Mouse (Mus musculus) forebrain, embryonic 15.5 days (tissue): Measurements from ENCODE around the gene Tjap1. TPM values are rescaled to one million over a fixed set of nuclear protein-coding genes. Genes with fewer than 3 reads are reported as not detected.

Experiments
- ATAC-seq: fragments of 200-750 bp; cut with Nextera tagmentation; replicated peaks from 2 replicates; pipeline ENCODE4 v1.8.0; 2017; ENCODE audit warnings: mild to moderate bottlenecking, moderate TSS enrichment, moderate library complexity
- H3K27ac ChIP-seq: fragments of 300-500 bp; sonication (generic); replicated peaks from 2 replicates; pipeline ENCODE4 v1.5.1; 2015; ENCODE audit warnings: mild to moderate bottlenecking, inconsistent platforms
- H3K27me3 ChIP-seq: fragments of 300-500 bp; sonication (generic); 2 replicates; pipeline ENCODE4 v1.6.1; 2015; ENCODE audit warnings: inconsistent platforms
- H3K36me3 ChIP-seq: fragments of 300-500 bp; sonication (generic); 2 replicates; pipeline ENCODE4 v1.6.1; 2015; ENCODE audit warnings: mild to moderate bottlenecking, inconsistent platforms
- H3K4me1 ChIP-seq: fragments of 300-500 bp; sonication (generic); 2 replicates; pipeline ENCODE4 v1.6.1; 2015; ENCODE audit warnings: inconsistent platforms
- H3K4me2 ChIP-seq: fragments of 300-500 bp; sonication (generic); replicated peaks from 2 replicates; pipeline ENCODE4 v1.6.1; 2015; ENCODE audit warnings: mild to moderate bottlenecking, inconsistent platforms
- H3K4me3 ChIP-seq: fragments of 300-500 bp; sonication (generic); 2 replicates; pipeline ENCODE4 v1.5.1; 2015; ENCODE audit warnings: mild to moderate bottlenecking, inconsistent platforms
- H3K9ac ChIP-seq: fragments of 300-500 bp; sonication (generic); replicated peaks from 2 replicates; pipeline ENCODE4 v1.6.1; 2015; ENCODE audit warnings: mild to moderate bottlenecking, inconsistent platforms
- H3K9me3 ChIP-seq: fragments of 300-500 bp; sonication (generic); 2 replicates; pipeline ENCODE4 v1.6.1; 2016; ENCODE audit warnings: inconsistent platforms
- WGBS: fragments of 180-500 bp; shearing (Covaris S2); methylation state at CpG from one replicate; pipeline ENCODE4 v1.1.7; 2015; ENCODE audit warnings: mixed read lengths; 5-methylcytosine and 5-hydroxymethylcytosine counted together
- polyA plus RNA-seq: library from polyadenylated mRNA; unstranded; fragments of >200 nt; fragmentation: Nextera tagmentation; extraction: Ambion mirVana; gene quantifications from 2 replicates; pipeline ENCODE4 v1.2.1, GENCODE M21; 2015

Gene Tjap1
- polyA plus RNA-seq, 1 experiment from 2014 or later: 31.5 TPM

- peak; percentile 81 for ATAC-seq
- no peak overlapping the region for H3K27ac ChIP-seq
- H3K4me3 ChIP-seq: no peak overlapping the region
- no peaks in the 10 kb centered on the region for H3K9me3 ChIP-seq
- peaks cover 3% of the 10 kb centered on the region for H3K4me1 ChIP-seq
- H3K27me3 ChIP-seq: no peaks in the 10 kb centered on the region
- peaks cover 31% of the 10 kb centered on the region for H3K36me3 ChIP-seq
- H3K4me2 ChIP-seq: no peak overlapping the region
- 31% methylated on average over 14 of the region's 14 CpGs for WGBS
- no peak overlapping the region for H3K9ac ChIP-seq
Observed at GRCm38 (mm10) chr17:46265918-46266618, 16.8 kb downstream of the Tjap1 start.

GRCm38 (mm10) chr17:46265502-46265901 lies 17.3 kb downstream of the Tjap1 start:
- ATAC-seq: no peak; the same call in 1 of the 2 replicates
- Histone ChIP-seq H3K27me3 (no peaks in the 10 kb centered on the region), H3K9me3 (no peaks in the 10 kb centered on the region), H3K27ac (no peak overlapping the region), H3K36me3 (peaks cover 28% of the 10 kb centered on the region), H3K4me1 (peaks cover 3% of the 10 kb centered on the region), H3K4me3 (no peak overlapping the region), H3K9ac (no peak overlapping the region), H3K4me2 (no peak overlapping the region)
- 86% methylated on average over 12 of the region's 12 CpGs for WGBS

GRCm38 (mm10) chr17:46262201-46262694 lies 20.6 kb downstream of the Tjap1 start:
- H3K4me2 ChIP-seq: no peak overlapping the region
- no peak for ATAC-seq
- H3K9ac ChIP-seq: no peak overlapping the region
- H3K4me3 ChIP-seq: no peak overlapping the region
- H3K4me1 ChIP-seq: peaks cover 3% of the 10 kb centered on the region
- peaks cover 48% of the 10 kb centered on the region for H3K36me3 ChIP-seq
- no peaks in the 10 kb centered on the region for H3K9me3 ChIP-seq
- WGBS: 89% methylated on average over 5 of the region's 5 CpGs
- H3K27me3 ChIP-seq: no peaks in the 10 kb centered on the region
- H3K27ac ChIP-seq: no peak overlapping the region

GRCm38 (mm10) chr17:46259675-46260074 lies 23.2 kb downstream of the Tjap1 start:
- no peaks in the 10 kb centered on the region for H3K9me3 ChIP-seq
- no peak overlapping the region for H3K9ac ChIP-seq
- H3K36me3 ChIP-seq: peaks cover 48% of the 10 kb centered on the region
- 90% methylated on average over 17 of the region's 17 CpGs for WGBS
- H3K27me3 ChIP-seq: 0 out of 2 replicates have a peak, but pooled peaks cover 4% of the 10 kb centered on the region
- H3K27ac ChIP-seq: no peak overlapping the region
- H3K4me1 ChIP-seq: peaks cover 9% of the 10 kb centered on the region
- no peak for ATAC-seq
- H3K4me3 ChIP-seq: no peak overlapping the region
- no peak overlapping the region for H3K4me2 ChIP-seq

GRCm38 (mm10) chr17:46258279-46259053 lies 24.4 kb downstream of the Tjap1 start:
- H3K36me3 ChIP-seq: peaks cover 37% of the 10 kb centered on the region

GRCm38 (mm10) chr17:46255147-46255546 lies 27.7 kb downstream of the Tjap1 start:
- Histone ChIP-seq H3K4me1 (peaks cover 19% of the 10 kb centered on the region), H3K9me3 (no peaks in the 10 kb centered on the region), H3K9ac (peak overlapping the region; percentile 81; the same call in 1 of the 2 replicates), H3K4me2 (peak overlapping the region; percentile 98), H3K27me3 (0 out of 2 replicates have a peak, but pooled peaks cover 4% of the 10 kb centered on the region), H3K4me3 (peak overlapping the region; percentile 93), H3K36me3 (peaks cover 41% of the 10 kb centered on the region), H3K27ac (no peak overlapping the region)
- WGBS: 43% methylated on average over 6 of the region's 6 CpGs
- ATAC-seq: no peak

More at GRCm38 (mm10) chr17:46258279-46259053, 24.4 kb downstream of the Tjap1 start:
- 0 out of 2 replicates have a peak, but pooled peaks cover 4% of the 10 kb centered on the region for H3K27me3 ChIP-seq
- 87% methylated on average over 30 of the region's 30 CpGs for WGBS
- H3K9ac ChIP-seq: no peak overlapping the region
- H3K4me1 ChIP-seq: peaks cover 15% of the 10 kb centered on the region
- no peak overlapping the region for H3K4me2 ChIP-seq
- H3K4me3 ChIP-seq: no peak overlapping the region
- H3K9me3 ChIP-seq: no peaks in the 10 kb centered on the region
- H3K27ac ChIP-seq: no peak overlapping the region
- ATAC-seq: no peak

GRCm38 (mm10) chr17:46254106-46254505 lies 28.7 kb downstream of the Tjap1 start:
- WGBS: under 1% methylated on average over 54 of the region's 54 CpGs
- H3K36me3 ChIP-seq: peaks cover 42% of the 10 kb centered on the region
- no peaks in the 10 kb centered on the region for H3K9me3 ChIP-seq
- 0 out of 2 replicates have a peak, but pooled peaks cover 4% of the 10 kb centered on the region for H3K27me3 ChIP-seq
- H3K9ac ChIP-seq: peak overlapping the region; percentile 81
- peak overlapping the region; percentile 80 for H3K27ac ChIP-seq
- peak; percentile 60 for ATAC-seq
- H3K4me1 ChIP-seq: peaks cover 26% of the 10 kb centered on the region
- peak overlapping the region; percentile 98 for H3K4me2 ChIP-seq
- peak overlapping the region; percentile 93 for H3K4me3 ChIP-seq

- WGBS: 1% methylated on average over 48 of the region's 48 CpGs
- no peaks in the 10 kb centered on the region for H3K9me3 ChIP-seq
- H3K27ac ChIP-seq: peak within 1 kb of the TSS; percentile 80
- H3K9ac ChIP-seq: peak within 1 kb of the TSS; percentile 81
- peak; percentile 89 for ATAC-seq
- H3K4me3 ChIP-seq: peak within 1 kb of the TSS; percentile 93
- H3K27me3 ChIP-seq: 0 out of 2 replicates have a peak, but pooled peaks cover 4% of the 10 kb centered on the region
- peaks cover 38% of the 10 kb centered on the region for H3K36me3 ChIP-seq
- H3K4me1 ChIP-seq: peaks cover 31% of the 10 kb centered on the region
- peak within 1 kb of the TSS; percentile 98 for H3K4me2 ChIP-seq
Observed at GRCm38 (mm10) chr17:46253452-46254084, 29.3 kb downstream of the Tjap1 start, which contains the start of gene Lrrc73. Gene Lrrc73 (plus strand): TSS chr17:46253531.

- ATAC-seq: no peak
- 58% methylated on average over 14 of the region's 14 CpGs for WGBS
- peak overlapping the region; percentile 98 for H3K4me2 ChIP-seq
- peaks cover 34% of the 10 kb centered on the region for H3K36me3 ChIP-seq
- H3K27ac ChIP-seq: no peak overlapping the region
- peaks cover 34% of the 10 kb centered on the region for H3K4me1 ChIP-seq
- H3K9me3 ChIP-seq: no peaks in the 10 kb centered on the region
- no peak overlapping the region; the same call in 1 of the 2 replicates for H3K9ac ChIP-seq
- H3K27me3 ChIP-seq: 0 out of 2 replicates have a peak, but pooled peaks cover 4% of the 10 kb centered on the region
- peak overlapping the region; percentile 93; the same call in 1 of the 2 replicates for H3K4me3 ChIP-seq
Observed at GRCm38 (mm10) chr17:46252571-46253451, 30.0 kb downstream of the Tjap1 start.

GRCm38 (mm10) chr17:46251174-46251573 lies 31.7 kb downstream of the Tjap1 start:
- Histone ChIP-seq H3K27me3 (0 out of 2 replicates have a peak, but pooled peaks cover 4% of the 10 kb centered on the region), H3K9me3 (no peaks in the 10 kb centered on the region), H3K4me3 (no peak overlapping the region), H3K9ac (no peak overlapping the region), H3K4me1 (peaks cover 42% of the 10 kb centered on the region), H3K4me2 (no peak overlapping the region), H3K27ac (no peak overlapping the region), H3K36me3 (peaks cover 31% of the 10 kb centered on the region)
- WGBS: 74% methylated on average over 7 of the region's 7 CpGs
- no peak for ATAC-seq

GRCm38 (mm10) chr17:46248189-46248522 lies 34.7 kb downstream of the Tjap1 start:
- Histone ChIP-seq H3K36me3 (peaks cover 61% of the 10 kb centered on the region), H3K4me2 (peak overlapping the region; percentile 85), H3K27me3 (no peaks in the 10 kb centered on the region), H3K4me1 (peaks cover 25% of the 10 kb centered on the region), H3K27ac (peak overlapping the region; percentile 81), H3K9ac (peak overlapping the region; percentile 86), H3K9me3 (no peaks in the 10 kb centered on the region), H3K4me3 (peak overlapping the region; percentile 70)
- ATAC-seq: peak; percentile 45
- under 1% methylated on average over 37 of the region's 37 CpGs for WGBS
